Comparison of ENCODE assay signal across 8 mouse cellular contexts in genomic region chr19:21799410-21800373, GRCm38 (mm10). TPM values are rescaled to one million over a fixed set of nuclear protein-coding genes. Genes with fewer than 3 reads are reported as not detected.
DNase-seq lines count a peak whose midpoint lies in the region; ATAC-seq lines count a peak whose summit lies in the region.

No protein-coding gene starts in this region.

- WGBS in heart, embryonic 12.5 days, result 54% methylated on average over 13 of the region's 13 CpGs
- WGBS in forebrain, embryonic 15.5 days, result 68% methylated on average over 13 of the region's 13 CpGs

- H3K27me3 ChIP-seq in heart, embryonic 12.5 days (replicated peaks), result no peaks in the 10 kb centered on the region
- H3K27me3 ChIP-seq in forebrain, embryonic 15.5 days, result no peaks in the 10 kb centered on the region

- H3K9me3 ChIP-seq in heart, embryonic 12.5 days (replicated peaks), result no peaks in the 10 kb centered on the region; the same call in 1 of the 2 replicates
- no peaks in the 10 kb centered on the region for H3K9me3 ChIP-seq in forebrain, embryonic 15.5 days

- H3K9ac ChIP-seq in heart, embryonic 12.5 days, result no peak overlapping the region; the same call in 1 of the 2 replicates
- H3K9ac ChIP-seq in forebrain, embryonic 15.5 days (replicated peaks), result no peak overlapping the region

- peaks cover 84% of the 10 kb centered on the region for H3K36me3 ChIP-seq in heart, embryonic 12.5 days
- H3K36me3 ChIP-seq in forebrain, embryonic 15.5 days, result peaks cover 62% of the 10 kb centered on the region

- H3K27ac ChIP-seq in heart, embryonic 12.5 days (ENCODE audit: poor library complexity, severe bottlenecking), result peak overlapping the region; percentile 13
- peak overlapping the region; percentile 27 for H3K27ac ChIP-seq in forebrain, embryonic 15.5 days (replicated peaks)

- no peak for DNase-seq in heart, adult 18-20 months
- DNase-seq in MEL-GATA-1-ER (ENCODE audit: extremely low read depth, low read depth), result peak; percentile 38
- no peak for DNase-seq in adrenal gland, adult 2 months
- no peak for DNase-seq in spleen, postnatal 14 days (ENCODE audit: low spot score in 2 of 2)

- no peak overlapping the region for H3K4me2 ChIP-seq in heart, embryonic 12.5 days
- no peak overlapping the region for H3K4me2 ChIP-seq in forebrain, embryonic 15.5 days (replicated peaks)

- ATAC-seq in heart, embryonic 12.5 days (ENCODE audit: insufficient number of reproducible peaks, low FRiP score), result peak; percentile 41; the same call in 1 of the 2 replicates
- no peak for ATAC-seq in forebrain, embryonic 15.5 days (replicated peaks)
- peak; percentile 64 for ATAC-seq in megakaryocyte progenitor cell, adult 5-6 weeks (replicated peaks; ENCODE audit: poor library complexity)
- ATAC-seq in CD4-positive, CD25-positive, alpha-beta regulatory T cell, adult 4 months, result no peak

- H3K4me3 ChIP-seq in heart, embryonic 12.5 days, result no peak overlapping the region
- H3K4me3 ChIP-seq in forebrain, embryonic 15.5 days, result no peak overlapping the region

- peaks cover 29% of the 10 kb centered on the region for H3K4me1 ChIP-seq in heart, embryonic 12.5 days (replicated peaks)
- H3K4me1 ChIP-seq in forebrain, embryonic 15.5 days, result peaks cover 23% of the 10 kb centered on the region

RNA-seq across cellular contexts. Expression of gene Cemip2, which starts 21.6 kb away (rescaled TPM):
- polyA plus RNA-seq in heart, embryonic 12.5 days (2016; fragmentation: Nextera tagmentation; extraction: Ambion mirVana), result 116 and 122 TPM in 2 replicates
- total RNA-seq in heart, adult 18-20 months (2021), result 10 to 100 TPM; 11.0 to 11.3 TPM
- polyA plus RNA-seq in forebrain, embryonic 15.5 days (2015; fragmentation: Nextera tagmentation; extraction: Ambion mirVana), result 39.3 and 43.0 TPM in 2 replicates
- total RNA-seq in megakaryocyte progenitor cell, adult 5-6 weeks (2015), result 11.6 and 11.8 TPM in 2 replicates
- 21.6 and 21.7 TPM in 2 replicates for total RNA-seq in megakaryocyte progenitor cell, adult 5-6 weeks (2017)
- total RNA-seq in adrenal gland, adult 2 months (2021), result 10 to 100 TPM; 16.4 to 21.6 TPM
- polyA plus RNA-seq in adrenal gland, adult 2 months (2012; rRNA removed), result 3.3 and 3.7 TPM in 2 replicates
- 1 to 10 TPM; 4.5 to 5.4 TPM for polyA plus RNA-seq in CD4-positive, CD25-positive, alpha-beta regulatory T cell, adult 4 months (2017; shearing (Covaris generic))

Comparison
In these comparisons a context has a peak if more than half of its experiments do, and no peak if none do; other contexts are left out.
1. ATAC-seq: peak in heart, embryonic 12.5 days (single experiment) and megakaryocyte progenitor cell, adult 5-6 weeks (single experiment); none in forebrain, embryonic 15.5 days (single experiment) and CD4-positive, CD25-positive, alpha-beta regulatory T cell, adult 4 months (single experiment).